Mouse (Mus musculus): Measurements from ENCODE around the gene Meis1. TPM values are rescaled to one million over a fixed set of nuclear protein-coding genes. Genes with fewer than 3 reads are reported as not detected.

Meis1 gene
- polyA plus RNA-seq, 1 experiment from 2014 or later: 2.8 TPM

- H3K79me2 ChIP-seq (ENCODE audit: inconsistent target): no peaks in the 10 kb centered on the region
- WGBS (ENCODE audit: missing documents): under 1% methylated on average over 57 of the region's 58 CpGs
- no peak overlapping the region for H3K4me3 ChIP-seq (ENCODE audit: inconsistent target)
- H3K36me3 ChIP-seq (ENCODE audit: inconsistent target): no peaks in the 10 kb centered on the region
- H3K27ac ChIP-seq: no peak overlapping the region
These were observed 147.4 kb downstream of the Meis1 start for GRCm38 (mm10) chr11:18871170-18872081.

GRCm38 (mm10) chr11:18870121-18870931 lies 148.5 kb downstream of the Meis1 start:
- 2% methylated on average over 24 of the region's 25 CpGs for WGBS (ENCODE audit: missing documents)
- Histone ChIP-seq H3K4me3 (ENCODE audit: inconsistent target) (no peak overlapping the region), H3K79me2 (ENCODE audit: inconsistent target) (no peaks in the 10 kb centered on the region), H3K27ac (no peak overlapping the region), H3K36me3 (ENCODE audit: inconsistent target) (no peaks in the 10 kb centered on the region)

GRCm38 (mm10) chr11:18869429-18869969 lies 149.3 kb downstream of the Meis1 start:
- Histone ChIP-seq H3K79me2 (ENCODE audit: inconsistent target) (no peaks in the 10 kb centered on the region), H3K27ac (no peak overlapping the region), H3K36me3 (ENCODE audit: inconsistent target) (no peaks in the 10 kb centered on the region), H3K4me3 (ENCODE audit: inconsistent target) (no peak overlapping the region)
- 74% methylated on average over 3 of the region's 6 CpGs for WGBS (ENCODE audit: missing documents)

GRCm38 (mm10) chr11:18867665-18868064 lies 151.1 kb downstream of the Meis1 start:
- H3K27ac ChIP-seq: no peak overlapping the region
- WGBS (ENCODE audit: missing documents): 71% methylated on average over 2 of the region's 2 CpGs
- H3K79me2 ChIP-seq (ENCODE audit: inconsistent target): no peaks in the 10 kb centered on the region
- no peak overlapping the region for H3K4me3 ChIP-seq (ENCODE audit: inconsistent target)
- H3K36me3 ChIP-seq (ENCODE audit: inconsistent target): no peaks in the 10 kb centered on the region

GRCm38 (mm10) chr11:18866198-18866836 lies 152.5 kb downstream of the Meis1 start:
- Histone ChIP-seq H3K27ac (no peak overlapping the region), H3K36me3 (ENCODE audit: inconsistent target) (no peaks in the 10 kb centered on the region), H3K4me3 (ENCODE audit: inconsistent target) (no peak overlapping the region), H3K79me2 (ENCODE audit: inconsistent target) (no peaks in the 10 kb centered on the region)
- 33% methylated on average over 6 of the region's 6 CpGs for WGBS (ENCODE audit: missing documents)

GRCm38 (mm10) chr11:18850772-18851171 lies 168.0 kb downstream of the Meis1 start:
- no peaks in the 10 kb centered on the region for H3K79me2 ChIP-seq (ENCODE audit: inconsistent target)
- WGBS (ENCODE audit: missing documents): 76% methylated on average over 4 of the region's 4 CpGs
- no peaks in the 10 kb centered on the region for H3K36me3 ChIP-seq (ENCODE audit: inconsistent target)
- no peak overlapping the region for H3K27ac ChIP-seq
- no peak overlapping the region for H3K4me3 ChIP-seq (ENCODE audit: inconsistent target)

GRCm38 (mm10) chr11:18847650-18848049 lies 171.1 kb downstream of the Meis1 start:
- no peak overlapping the region for H3K4me3 ChIP-seq (ENCODE audit: inconsistent target)
- no peak overlapping the region for H3K27ac ChIP-seq
- whole genome bisulfite sequencing (ENCODE audit: missing documents): 94% methylated on average over 3 of the region's 3 CpGs
- H3K36me3 ChIP-seq (ENCODE audit: inconsistent target): no peaks in the 10 kb centered on the region
- no peaks in the 10 kb centered on the region for H3K79me2 ChIP-seq (ENCODE audit: inconsistent target)

GRCm38 (mm10) chr11:18846472-18846871 lies 172.3 kb downstream of the Meis1 start:
- whole genome bisulfite sequencing (ENCODE audit: missing documents): 71% methylated on average over 4 of the region's 4 CpGs
- Histone ChIP-seq H3K79me2 (ENCODE audit: inconsistent target) (no peaks in the 10 kb centered on the region), H3K4me3 (ENCODE audit: inconsistent target) (no peak overlapping the region), H3K27ac (no peak overlapping the region), H3K36me3 (ENCODE audit: inconsistent target) (no peaks in the 10 kb centered on the region)

GRCm38 (mm10) chr11:18845900-18846299 lies 172.9 kb downstream of the Meis1 start:
- Histone ChIP-seq H3K79me2 (ENCODE audit: inconsistent target) (no peaks in the 10 kb centered on the region), H3K4me3 (ENCODE audit: inconsistent target) (no peak overlapping the region), H3K27ac (no peak overlapping the region), H3K36me3 (ENCODE audit: inconsistent target) (no peaks in the 10 kb centered on the region)
- 100% methylated on average over 3 of the region's 3 CpGs for WGBS (ENCODE audit: missing documents)

- Histone ChIP-seq H3K27ac (no peak overlapping the region), H3K79me2 (ENCODE audit: inconsistent target) (no peaks in the 10 kb centered on the region), H3K4me3 (ENCODE audit: inconsistent target) (no peak overlapping the region), H3K36me3 (ENCODE audit: inconsistent target) (no peaks in the 10 kb centered on the region)
- 93% methylated on average over 6 of the region's 6 CpGs for WGBS (ENCODE audit: missing documents)
These were observed 173.3 kb downstream of the Meis1 start for GRCm38 (mm10) chr11:18845466-18845865.

- no peaks in the 10 kb centered on the region for H3K36me3 ChIP-seq (ENCODE audit: inconsistent target)
- no peaks in the 10 kb centered on the region for H3K79me2 ChIP-seq (ENCODE audit: inconsistent target)
- no peak overlapping the region for H3K4me3 ChIP-seq (ENCODE audit: inconsistent target)
- H3K27ac ChIP-seq: no peak overlapping the region
These were observed 188.7 kb downstream of the Meis1 start for GRCm38 (mm10) chr11:18830087-18830486.

Data from macrophage (primary cell).